Mouse (Mus musculus): Measurements from ENCODE around the gene Slc45a2.
"Not testable (repeated sequence)": the region's sequence is repeated elsewhere in the genome, so short reads cannot be mapped to it uniquely, and the experiment has no call there.

The Slc45a2 gene

GRCm38 (mm10) chr15:11000421-11000820 is at the start of gene Slc45a2:
Gene Slc45a2, plus strand, starts transcription at chr15:11000721.
- DNase-seq (ENCODE audit: low spot score), result no peak

- no peak for DNase-seq (ENCODE audit: low spot score)
Measured at GRCm38 (mm10) chr15:10951951-10952759, 48.4 kb upstream of the Slc45a2 start, which contains the start of gene C1qtnf3. Gene C1qtnf3, plus strand, starts transcription at chr15:10952332.

GRCm38 (mm10) chr15:10952760-10953305 is 47.7 kb upstream of the Slc45a2 start:
- DNase-seq (ENCODE audit: low spot score), result no peak

- no peak for DNase-seq (ENCODE audit: low spot score)
Measured at GRCm38 (mm10) chr15:10953465-10953864, 47.1 kb upstream of the Slc45a2 start.

GRCm38 (mm10) chr15:10954381-10955016 is 46.0 kb upstream of the Slc45a2 start:
- no peak for DNase-seq (ENCODE audit: low spot score)

GRCm38 (mm10) chr15:10955156-10955555 is 45.4 kb upstream of the Slc45a2 start:
- DNase-seq (ENCODE audit: low spot score), result no peak

GRCm38 (mm10) chr15:10956706-10957105 is 43.8 kb upstream of the Slc45a2 start:
- DNase-seq (ENCODE audit: low spot score), result no peak

GRCm38 (mm10) chr15:10959277-10960026 is 41.1 kb upstream of the Slc45a2 start:
- DNase-seq (ENCODE audit: low spot score), result no peak

- DNase-seq (ENCODE audit: low spot score), result no peak
Measured at GRCm38 (mm10) chr15:10960267-10960666, 40.3 kb upstream of the Slc45a2 start.

- DNase-seq (ENCODE audit: low spot score), result no peak
Measured at GRCm38 (mm10) chr15:10962601-10963000, 37.9 kb upstream of the Slc45a2 start.

- DNase-seq (ENCODE audit: low spot score), result no peak
Measured at GRCm38 (mm10) chr15:10969439-10969838, 31.1 kb upstream of the Slc45a2 start.

GRCm38 (mm10) chr15:10970777-10971176 is 29.7 kb upstream of the Slc45a2 start:
- no peak for DNase-seq (ENCODE audit: low spot score)

GRCm38 (mm10) chr15:10977151-10977550 is 23.4 kb upstream of the Slc45a2 start:
- DNase-seq (ENCODE audit: low spot score), result no peak

- DNase-seq (ENCODE audit: low spot score), result no peak
Measured at GRCm38 (mm10) chr15:10980712-10981111, 19.8 kb upstream of the Slc45a2 start.

- peak; percentile 91 for DNase-seq (ENCODE audit: low spot score)
Measured at GRCm38 (mm10) chr15:10981377-10982063, 19.0 kb upstream of the Slc45a2 start, which contains the start of gene Amacr. Gene Amacr, plus strand, starts transcription at chr15:10981756.

- no peak for DNase-seq (ENCODE audit: low spot score)
Measured at GRCm38 (mm10) chr15:10982064-10982435, 18.5 kb upstream of the Slc45a2 start.

- no peak for DNase-seq (ENCODE audit: low spot score)
Measured at GRCm38 (mm10) chr15:10985756-10986155, 14.8 kb upstream of the Slc45a2 start.

GRCm38 (mm10) chr15:10986477-10986876 is 14.0 kb upstream of the Slc45a2 start:
- not testable (repeated sequence) for DNase-seq (ENCODE audit: low spot score)

GRCm38 (mm10) chr15:10990411-10990810 is 10.1 kb upstream of the Slc45a2 start:
- DNase-seq (ENCODE audit: low spot score), result no peak

- DNase-seq (ENCODE audit: low spot score), result no peak
Measured at GRCm38 (mm10) chr15:10991566-10991965, 9.0 kb upstream of the Slc45a2 start.

GRCm38 (mm10) chr15:10999832-11000231 is 689 bp upstream of the Slc45a2 start:
- peak; percentile 9 for DNase-seq (ENCODE audit: low spot score)

- DNase-seq (ENCODE audit: low spot score), result no peak
Measured at GRCm38 (mm10) chr15:11003791-11004190, 3.3 kb downstream of the Slc45a2 start.

All from retina, embryonic 14.5 days (tissue).